ENCODE assay signal across 8 mouse cellular contexts in the genomic region with DNA sequence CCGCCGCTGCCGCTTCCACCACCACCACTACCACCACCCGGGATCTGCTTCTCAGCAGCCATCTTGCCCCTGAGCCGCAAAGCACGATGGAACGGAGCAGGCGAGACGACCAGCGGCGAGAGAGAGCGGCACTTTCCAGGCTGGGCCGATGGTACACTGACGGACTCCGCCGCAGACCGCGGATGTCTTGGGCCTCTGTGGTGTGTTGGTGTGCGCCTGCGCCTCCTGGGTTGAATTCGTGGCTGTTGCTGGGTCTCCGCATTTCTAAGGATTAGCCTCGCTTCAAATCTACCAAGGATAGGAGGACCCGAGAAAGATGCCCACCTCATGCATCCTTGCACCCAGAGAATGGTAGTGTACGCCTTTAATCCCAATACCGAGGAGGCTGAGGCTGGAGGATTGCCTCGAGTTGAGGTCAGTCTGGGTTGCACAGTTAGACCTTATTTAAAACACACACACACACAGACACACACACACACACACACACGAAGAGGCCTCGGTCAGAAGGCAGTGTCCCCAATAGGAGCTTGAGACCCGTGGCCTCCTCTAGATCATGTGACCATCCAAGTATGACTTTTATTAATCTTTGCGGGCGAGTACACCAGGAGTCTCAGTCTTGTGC. TPM values are rescaled to one million over a fixed set of nuclear protein-coding genes. Genes with fewer than 3 reads are reported as not detected.
DNase-seq lines count a peak whose midpoint lies in the region; ATAC-seq and TF ChIP-seq lines count a peak whose summit lies in the region.

Srp68 (minus strand) TSS at position 173 of the 622 bp plus-strand sequence.

- no peaks in the 10 kb centered on the region for H3K9me3 ChIP-seq in G1E (replicated peaks)
- no peaks in the 10 kb centered on the region for H3K9me3 ChIP-seq in forebrain, embryonic 16.5 days (ENCODE audit: control insufficient read depth, low read length)
- H3K9me3 ChIP-seq in lung, embryonic 14.5 days (ENCODE audit: low read depth, low read length) = no peaks in the 10 kb centered on the region

- peaks cover 41% of the 10 kb centered on the region for H3K4me1 ChIP-seq in G1E (ENCODE audit: insufficient read depth, low read depth, low read length)
- H3K4me1 ChIP-seq in forebrain, embryonic 16.5 days (replicated peaks; ENCODE audit: control insufficient read depth, insufficient read depth, low read length) = peaks cover 29% of the 10 kb centered on the region
- peaks cover 11% of the 10 kb centered on the region for H3K4me1 ChIP-seq in lung, embryonic 14.5 days (ENCODE audit: insufficient read depth)
- peaks cover 10% of the 10 kb centered on the region for H3K4me1 ChIP-seq in olfactory bulb, adult 2 months (ENCODE audit: control insufficient read depth, insufficient read depth, low read length)
- H3K4me1 ChIP-seq in thymus, adult 2 months (replicated peaks; ENCODE audit: control insufficient read depth, insufficient read depth, low read length) = peaks cover 12% of the 10 kb centered on the region

- H3K4me2 ChIP-seq in forebrain, embryonic 16.5 days (ENCODE audit: low read length) = peak within 1 kb of the TSS; percentile 96
- H3K4me2 ChIP-seq in lung, embryonic 14.5 days = peak within 1 kb of the TSS; percentile 85

- H3K9ac ChIP-seq in forebrain, embryonic 16.5 days (replicated peaks; ENCODE audit: low read depth, low read length) = peak within 1 kb of the TSS; percentile 93
- peak within 1 kb of the TSS; percentile 92 for H3K9ac ChIP-seq in lung, embryonic 14.5 days

- H3K36me3 ChIP-seq in G1E (replicated peaks) = peaks cover 43% of the 10 kb centered on the region
- peaks cover 2% of the 10 kb centered on the region; the same call in 1 of the 2 replicates for H3K36me3 ChIP-seq in forebrain, embryonic 16.5 days (ENCODE audit: control insufficient read depth, insufficient read depth)
- H3K36me3 ChIP-seq in lung, embryonic 14.5 days (ENCODE audit: insufficient read depth) = peaks cover 34% of the 10 kb centered on the region
- H3K36me3 ChIP-seq in thymus, adult 2 months (ENCODE audit: control insufficient read depth, insufficient read depth, low read length) = peaks cover 2% of the 10 kb centered on the region; the same call in 1 of the 2 replicates

- TF ChIP-seq POLR2A in olfactory bulb, adult 2 months (IDR thresholded peaks at IDR 0.05; ENCODE audit: insufficient read depth, low read depth, low read length) = peak; percentile 58
- TF ChIP-seq POLR2A in thymus, adult 2 months (IDR thresholded peaks at IDR 0.05; ENCODE audit: control insufficient read depth, extremely low read depth, insufficient read depth, low read length, poor library complexity) = peak; percentile 82

- peak; percentile 90 for ATAC-seq in G1E (ENCODE audit: extremely low read depth, insufficient number of reproducible peaks, low FRiP score, poor library complexity, severe bottlenecking)
- peak; percentile 100 for ATAC-seq in forebrain, embryonic 16.5 days
- peak; percentile 99 for ATAC-seq in lung, embryonic 14.5 days (ENCODE audit: insufficient read depth)

- no peak for TF ChIP-seq CTCF in G1E (IDR thresholded peaks at IDR 0.05; ENCODE audit: low read depth, low read length)
- peak; percentile 48 for TF ChIP-seq CTCF in layer of hippocampus, adult 2 months (conservative IDR thresholded peaks at IDR 0.05)
- TF ChIP-seq CTCF in lung, embryonic 14.5 days (IDR thresholded peaks at IDR 0.05; ENCODE audit: low read depth) = peak; percentile 39
- TF ChIP-seq CTCF in olfactory bulb, adult 2 months (IDR thresholded peaks at IDR 0.05; ENCODE audit: insufficient read depth, low read depth, low read length) = no peak
- peak; percentile 63; the same call in 1 of the 2 replicates for TF ChIP-seq CTCF in thymus, adult 2 months (IDR thresholded peaks at IDR 0.05; ENCODE audit: borderline replicate concordance, control insufficient read depth, extremely low read depth, insufficient read depth, low read length, poor library complexity)

- intact Hi-C loops in heart, postnatal 36 days (cut with DNase I) = loop anchor here (2.0 to 5.0 kb wide), 2 partner anchors 33 to 107 kb away; partner anchors contain the start of genes Exoc7 and Fbf1

- H3K27me3 ChIP-seq in G1E (ENCODE audit: insufficient read depth, low read length) = no peaks in the 10 kb centered on the region
- H3K27me3 ChIP-seq in forebrain, embryonic 16.5 days (replicated peaks; ENCODE audit: control insufficient read depth, insufficient read depth, low read length) = no peaks in the 10 kb centered on the region
- H3K27me3 ChIP-seq in lung, embryonic 14.5 days (ENCODE audit: insufficient read depth, low read length) = no peaks in the 10 kb centered on the region
- no peaks in the 10 kb centered on the region for H3K27me3 ChIP-seq in thymus, adult 2 months (ENCODE audit: control insufficient read depth, insufficient read depth, low read length)

- DNase-seq in G1E (ENCODE audit: low spot score) = peak; percentile 95
- DNase-seq in cerebellum, adult 18-20 months = peak; percentile 96 to 97
- peak; percentile 92 to 93 for DNase-seq in heart, postnatal 36 days
- DNase-seq in layer of hippocampus, adult 2 months (ENCODE audit: low spot score in 2 of 2) = peak; percentile 95
- DNase-seq in lung, embryonic 14.5 days = peak; percentile 97
- peak; percentile 93 for DNase-seq in thymus, adult 2 months

- H3K27ac ChIP-seq in forebrain, embryonic 16.5 days (ENCODE audit: low read length) = peak within 1 kb of the TSS; percentile 91
- peak within 1 kb of the TSS; percentile 93 for H3K27ac ChIP-seq in layer of hippocampus, adult 2 months
- H3K27ac ChIP-seq in lung, embryonic 14.5 days (ENCODE audit: low read depth) = peak within 1 kb of the TSS; percentile 90
- H3K27ac ChIP-seq in olfactory bulb, adult 2 months (ENCODE audit: insufficient read depth, low read depth, low read length) = peak within 1 kb of the TSS; percentile 95
- peak within 1 kb of the TSS; percentile 4; the same call in 1 of the 2 replicates for H3K27ac ChIP-seq in thymus, adult 2 months (ENCODE audit: control insufficient read depth, insufficient read depth, low read length)

- 3% methylated on average over 32 of the region's 32 CpGs for WGBS in forebrain, embryonic 16.5 days
- WGBS in lung, embryonic 14.5 days = 2% methylated on average over 32 of the region's 32 CpGs
- 1% methylated on average over 32 of the region's 32 CpGs for WGBS in olfactory bulb, adult 2 months
- WGBS in thymus, adult 2 months = 2% methylated on average over 32 of the region's 32 CpGs

- H3K4me3 ChIP-seq in G1E (ENCODE audit: low read depth, low read length) = peak within 1 kb of the TSS; percentile 97
- H3K4me3 ChIP-seq in forebrain, embryonic 16.5 days (replicated peaks; ENCODE audit: low read length) = peak within 1 kb of the TSS; percentile 97
- H3K4me3 ChIP-seq in layer of hippocampus, adult 2 months = peak within 1 kb of the TSS; percentile 93
- peak within 1 kb of the TSS; percentile 97 for H3K4me3 ChIP-seq in lung, embryonic 14.5 days (ENCODE audit: low read depth, low read length)
- H3K4me3 ChIP-seq in olfactory bulb, adult 2 months (ENCODE audit: insufficient read depth, low read depth, low read length) = peak within 1 kb of the TSS; percentile 80
- H3K4me3 ChIP-seq in thymus, adult 2 months (ENCODE audit: control insufficient read depth, insufficient read depth, low read length) = peak within 1 kb of the TSS; percentile 65

RNA-seq across cellular contexts. Expression of gene Srp68, which starts in this region (rescaled TPM):
- total RNA-seq in G1E (2014; fragmentation: Nextera tagmentation) (78.0 and 79.1 TPM in 2 replicates), G1E (2017) (25.2 and 35.1 TPM in 2 replicates)
- polyA plus RNA-seq in G1E (2012) = 49.3 and 52.1 TPM in 2 replicates
- 64.1 and 72.0 TPM in 2 replicates for polyA plus RNA-seq in forebrain, embryonic 16.5 days (2015; fragmentation: Nextera tagmentation; extraction: Ambion mirVana)
- total RNA-seq in heart, postnatal 36 days (2021) = 10 to 100 TPM; 65.9 to 71.2 TPM
- 10 to 100 TPM; 63.7 to 64.1 TPM for total RNA-seq in layer of hippocampus, adult 2 months (2021)
- polyA plus RNA-seq in lung, embryonic 14.5 days (2014; fragmentation: Nextera tagmentation; extraction: Ambion mirVana) = 85.7 and 89.8 TPM in 2 replicates
- polyA plus RNA-seq in olfactory bulb, adult 2 months (2012; ENCODE audit: insufficient read depth, insufficient read length, low replicate concordance, missing spikeins) = not detected in 2 replicates
- 69.1 and 72.0 TPM in 2 replicates for polyA plus RNA-seq in thymus, adult 2 months (2012; rRNA removed)

Comparison
In these comparisons a context has a peak if more than half of its experiments do, and no peak if none do; other contexts are left out.
1. Peak in every context shown above with its lines: DNase-seq, ATAC-seq, H3K4me3 ChIP-seq and H3K27ac ChIP-seq.
2. CTCF ChIP-seq: peak in layer of hippocampus, adult 2 months (single experiment), lung, embryonic 14.5 days (single experiment) and thymus, adult 2 months (single experiment); none in G1E (single experiment) and olfactory bulb, adult 2 months (single experiment).
3. H3K27ac ChIP-seq: peak in every context shown above with its lines; median percentile 95 in olfactory bulb, adult 2 months; 93 in layer of hippocampus, adult 2 months; 91 in forebrain, embryonic 16.5 days; 90 in lung, embryonic 14.5 days; 4 in thymus, adult 2 months.